Mouse (Mus musculus) B cell, adult 2 months (primary cell): Measurements from ENCODE around the gene Ogt.

Source experiments
- DNase-seq, 2 experiments: peaks; one replicate each; pipeline ENCODE4 v3.0.0; 2022

Gene Ogt

GRCm38 (mm10) chrX:101639741-101640166, at the start of gene Ogt:
Ogt (plus strand) TSS chrX:101640060.
- DNase-seq: peak; percentile 88 to 90

DNA sequence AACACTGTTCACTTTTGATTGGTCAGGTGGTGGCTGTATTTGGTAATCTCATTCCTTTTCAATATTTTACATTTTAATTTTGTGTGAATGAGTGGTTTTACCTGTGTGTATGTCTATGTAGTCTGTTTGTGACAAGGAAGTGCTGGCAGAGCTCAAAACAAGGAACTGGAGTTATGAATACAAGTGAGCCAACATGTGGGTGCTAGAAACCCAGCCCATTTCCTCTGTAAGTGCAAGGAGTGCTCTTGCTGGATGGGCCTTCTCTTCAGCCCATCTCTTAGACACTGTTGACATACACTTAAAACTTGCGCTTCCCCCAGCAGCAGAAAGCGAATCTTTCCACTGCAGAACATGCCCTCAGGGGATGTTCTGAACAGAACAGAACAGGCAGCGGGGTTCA, 23.7 kb upstream of the Ogt start:
- DNase-seq: no peak

- no peak for DNase-seq
Observed at GRCm38 (mm10) chrX:101617889-101618288, 22.0 kb upstream of the Ogt start.

- DNase-seq: no peak
Observed at GRCm38 (mm10) chrX:101620317-101620716, 19.5 kb upstream of the Ogt start.

DNA sequence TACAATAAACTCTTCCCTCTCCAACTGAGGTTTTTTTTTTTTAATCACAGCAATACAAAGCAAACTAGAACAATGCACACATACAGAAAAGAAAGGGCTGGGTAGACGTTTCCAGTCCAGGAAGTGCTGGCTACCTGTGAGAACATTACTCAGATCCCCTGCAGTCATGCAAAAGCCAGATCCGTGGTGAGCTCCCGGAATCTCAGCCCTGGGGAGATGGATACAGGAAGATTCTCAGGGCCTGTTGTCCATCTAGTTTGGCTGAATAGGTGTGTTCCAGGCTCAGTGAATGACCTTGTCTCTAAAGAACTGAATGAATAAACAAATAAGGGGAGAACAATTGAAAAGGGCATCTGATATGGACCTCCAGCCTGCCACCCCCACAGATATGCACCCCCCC, 17.3 kb upstream of the Ogt start:
- DNase-seq: no peak

- no peak for DNase-seq
Observed at GRCm38 (mm10) chrX:101636821-101637525, 2.9 kb upstream of the Ogt start.

GRCm38 (mm10) chrX:101638856-101639255, 1.0 kb upstream of the Ogt start:
- DNase-seq: no peak

- peak; percentile 34 to 36 for DNase-seq
Observed at GRCm38 (mm10) chrX:101639306-101639705, 554 bp upstream of the Ogt start.

DNA sequence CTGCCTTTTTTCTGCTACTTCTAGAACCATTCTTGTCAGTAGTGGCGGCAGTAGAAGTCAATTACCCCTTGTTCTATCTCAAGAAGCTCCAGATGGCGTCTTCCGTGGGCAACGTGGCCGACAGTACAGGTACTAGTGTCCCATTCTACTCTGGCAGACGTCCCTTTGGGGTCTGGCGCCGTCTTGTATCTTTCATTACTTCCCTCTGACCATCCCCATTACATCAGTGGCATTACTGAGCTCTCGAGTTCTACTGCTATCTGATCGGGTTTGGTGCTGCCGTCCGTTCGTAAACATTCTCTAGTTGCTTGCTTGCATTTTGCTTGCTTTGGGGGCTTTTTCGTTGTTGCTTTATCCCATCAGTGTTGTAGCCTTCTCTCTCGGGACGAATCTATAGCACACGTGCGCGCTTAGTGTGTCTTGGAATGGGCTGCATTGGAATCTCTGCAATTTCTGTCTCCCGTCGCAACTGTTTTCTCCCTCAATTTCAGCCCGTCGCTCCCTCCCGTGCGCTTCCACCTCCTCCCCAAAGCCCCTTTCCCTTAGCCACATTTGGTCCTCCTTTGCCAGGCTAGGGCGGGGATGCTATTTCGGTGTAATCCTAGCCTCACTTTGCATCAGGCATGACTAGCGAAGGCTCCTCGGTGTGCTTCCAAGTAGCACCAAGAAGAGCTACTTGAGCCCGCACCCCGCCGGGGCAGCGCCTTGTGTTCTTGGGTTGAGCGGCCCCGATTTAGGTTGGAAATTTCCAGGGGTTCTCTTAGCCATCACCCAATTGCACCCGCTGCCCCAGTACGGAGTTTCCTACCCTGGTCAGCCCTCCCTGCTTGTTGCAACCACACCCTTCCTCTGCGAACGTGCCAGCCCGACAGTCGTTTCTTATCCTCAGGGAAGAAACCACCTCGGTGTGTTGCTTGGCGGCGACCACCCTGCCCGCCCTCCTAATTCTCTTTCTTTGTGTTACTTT, 617 bp downstream of the Ogt start:
- DNase-seq: peak; percentile 33 to 40

GRCm38 (mm10) chrX:101641161-101641530, 1.3 kb downstream of the Ogt start:
- no peak for DNase-seq

- DNase-seq: no peak
Observed at GRCm38 (mm10) chrX:101642091-101642490, 2.2 kb downstream of the Ogt start.

- DNase-seq: no peak
Observed at GRCm38 (mm10) chrX:101645286-101645685, 5.4 kb downstream of the Ogt start.

GRCm38 (mm10) chrX:101646621-101647020, 6.8 kb downstream of the Ogt start:
- DNase-seq: no peak

DNA sequence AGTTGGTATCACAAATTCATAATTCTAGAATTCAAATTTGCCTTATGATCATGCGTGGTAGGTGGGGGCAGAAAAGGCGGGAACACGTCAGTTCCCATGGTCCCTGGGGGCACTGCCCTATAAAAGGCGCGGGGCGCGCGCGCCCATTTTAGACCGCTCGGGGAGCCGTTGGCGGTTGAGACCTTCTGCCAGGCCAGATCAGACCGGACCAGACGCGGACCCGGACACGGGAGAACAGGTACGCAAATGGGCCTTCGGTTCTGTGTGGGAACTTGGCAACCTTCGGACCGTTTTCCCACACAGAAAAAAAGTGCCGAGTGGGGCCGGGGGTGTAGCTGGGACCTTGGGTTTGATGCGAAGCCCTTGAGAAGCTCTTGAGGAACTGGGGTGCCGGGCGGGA, 55.8 kb downstream of the Ogt start:
- no peak for DNase-seq

- DNase-seq: no peak
Observed at GRCm38 (mm10) chrX:101697537-101697936, 57.7 kb downstream of the Ogt start.

- DNase-seq: no peak
Observed at GRCm38 (mm10) chrX:101698232-101698631, 58.4 kb downstream of the Ogt start.

GRCm38 (mm10) chrX:101705111-101705510, 65.3 kb downstream of the Ogt start:
- DNase-seq: no peak

GRCm38 (mm10) chrX:101720401-101720800, 80.5 kb downstream of the Ogt start:
- DNase-seq: no peak

- no peak for DNase-seq
Observed at GRCm38 (mm10) chrX:101730010-101730409, 90.2 kb downstream of the Ogt start.

GRCm38 (mm10) chrX:101732644-101733043, 92.8 kb downstream of the Ogt start:
- DNase-seq: no peak

DNA sequence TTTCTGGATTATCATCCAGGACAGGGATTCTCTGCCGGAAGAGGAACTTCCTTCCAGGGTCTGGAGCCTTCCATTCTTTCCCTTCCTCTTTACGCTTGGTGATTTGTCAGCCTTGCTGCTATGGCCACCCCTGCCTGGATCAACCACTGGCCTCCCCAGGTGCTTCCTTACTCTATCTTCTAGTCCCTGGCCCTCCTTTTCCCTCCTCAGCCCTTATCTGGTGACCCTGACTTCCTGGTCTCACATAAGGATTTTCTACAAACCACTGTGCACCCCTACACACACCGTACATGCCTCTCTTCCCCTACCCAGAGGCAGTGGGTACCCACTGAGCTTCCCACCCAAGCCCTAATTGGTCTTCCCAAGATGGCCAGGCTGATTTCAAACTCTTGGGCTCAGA, 93.4 kb downstream of the Ogt start:
- no peak for DNase-seq

GRCm38 (mm10) chrX:101733828-101734319, 94.0 kb downstream of the Ogt start, which contains the start of gene Cxcr3:
Cxcr3 (minus strand) TSS chrX:101734269.
- peak; percentile 31 to 35 for DNase-seq
